Mouse (Mus musculus) urinary bladder, postnatal 4 days (tissue): ENCODE measurements around the gene T.
A peak's percentile ranks its signal among the peaks of the same experiment; 100 is the strongest.

Source experiments
- DNase-seq, 2 experiments: peaks; one replicate each; pipeline ENCODE4 v3.0.0; 2021 to 2022; ENCODE audit warnings: low spot score in 2 of 2

T gene

GRCm38 (mm10) chr17:8433121-8433977, 874 bp upstream of the T start:
- no peak for DNase-seq

GRCm38 (mm10) chr17:8436184-8436583, 2.0 kb downstream of the T start:
- DNase-seq = no peak

- DNase-seq = no peak
Observed at GRCm38 (mm10) chr17:8444062-8444461, 9.8 kb downstream of the T start.

GRCm38 (mm10) chr17:8447676-8448192, 13.5 kb downstream of the T start:
- DNase-seq = no peak

- DNase-seq = no peak
Observed at GRCm38 (mm10) chr17:8448324-8448723, 14.1 kb downstream of the T start.

GRCm38 (mm10) chr17:8455196-8455595, 21.0 kb downstream of the T start:
- DNase-seq = no peak

GRCm38 (mm10) chr17:8455601-8456000, 21.4 kb downstream of the T start:
- DNase-seq = no peak

- no peak for DNase-seq
Observed at GRCm38 (mm10) chr17:8456856-8457460, 22.7 kb downstream of the T start.

- no peak for DNase-seq
Observed at GRCm38 (mm10) chr17:8461568-8461967, 27.3 kb downstream of the T start.

GRCm38 (mm10) chr17:8463482-8464128, 29.4 kb downstream of the T start:
- no peak for DNase-seq

GRCm38 (mm10) chr17:8467771-8468170, 33.5 kb downstream of the T start:
- no peak for DNase-seq

- peak; percentile 43 to 82 for DNase-seq
Observed at GRCm38 (mm10) chr17:8468716-8469344, 34.6 kb downstream of the T start.

- DNase-seq = no peak
Observed at GRCm38 (mm10) chr17:8478554-8478953, 44.3 kb downstream of the T start.

GRCm38 (mm10) chr17:8479493-8480128, 45.4 kb downstream of the T start:
- DNase-seq = no peak

GRCm38 (mm10) chr17:8481797-8482196, 47.6 kb downstream of the T start:
- no peak for DNase-seq

GRCm38 (mm10) chr17:8482876-8483275, 48.7 kb downstream of the T start:
- DNase-seq = no peak

GRCm38 (mm10) chr17:8484246-8484645, 50.0 kb downstream of the T start:
- no peak for DNase-seq

- DNase-seq = no peak
Observed at GRCm38 (mm10) chr17:8485146-8485545, 50.9 kb downstream of the T start.

GRCm38 (mm10) chr17:8487824-8488223, 53.6 kb downstream of the T start:
- DNase-seq = no peak

GRCm38 (mm10) chr17:8490971-8491370, 56.7 kb downstream of the T start:
- no peak for DNase-seq
